Mouse (Mus musculus) heart, postnatal 14 days (tissue): ENCODE measurements around the gene Exosc8. TPM values are rescaled to one million over a fixed set of nuclear protein-coding genes. Genes with fewer than 3 reads are reported as not detected.
"Not testable (repeated sequence)": the region's sequence is repeated elsewhere in the genome, so short reads cannot be mapped to it uniquely, and the experiment has no call there.

Source experiments
- DNase-seq, 2 experiments: peaks; one replicate each; pipeline ENCODE4 v3.0.0; 2021 to 2022
- intact Hi-C: fragments of 180-260 bp; cut with DNase I; formaldehyde crosslinking; loops from one replicate; pipeline ENCODE4 v1.15.1; 2025
- total RNA-seq, 2 experiments: library from RNA; stranded (reverse); gene quantifications; 2 replicates each; pipeline ENCODE4 v1.2.3; 2021

Gene Exosc8
- total RNA-seq, 2 experiments from 2014 or later: 17.3 to 22.3 TPM

DNA sequence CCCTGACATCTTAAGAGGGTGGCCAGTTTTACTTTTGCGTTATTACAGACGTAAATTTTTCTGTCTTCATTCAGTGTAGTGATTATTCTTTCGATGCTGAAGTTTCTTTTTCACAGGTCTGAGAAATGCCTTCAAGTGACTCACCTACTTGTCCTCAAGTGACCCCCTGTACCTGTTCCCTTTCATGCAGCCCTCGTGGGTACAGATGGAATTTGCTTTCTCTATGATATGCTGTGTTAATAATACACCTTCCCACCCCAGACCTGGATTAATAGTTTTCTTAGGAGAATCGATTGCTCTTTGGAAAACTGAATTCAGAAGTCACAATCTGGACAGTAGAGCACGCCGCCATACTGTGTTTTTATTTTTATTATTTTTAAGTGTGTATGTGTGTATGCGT lies 2.1 kb upstream of the Exosc8 start:
- intact Hi-C loops: loop anchor here (5.0 kb wide), 2 partner anchors 70 to 325 kb away; partner anchors contain the start of gene Rfxap

DNA sequence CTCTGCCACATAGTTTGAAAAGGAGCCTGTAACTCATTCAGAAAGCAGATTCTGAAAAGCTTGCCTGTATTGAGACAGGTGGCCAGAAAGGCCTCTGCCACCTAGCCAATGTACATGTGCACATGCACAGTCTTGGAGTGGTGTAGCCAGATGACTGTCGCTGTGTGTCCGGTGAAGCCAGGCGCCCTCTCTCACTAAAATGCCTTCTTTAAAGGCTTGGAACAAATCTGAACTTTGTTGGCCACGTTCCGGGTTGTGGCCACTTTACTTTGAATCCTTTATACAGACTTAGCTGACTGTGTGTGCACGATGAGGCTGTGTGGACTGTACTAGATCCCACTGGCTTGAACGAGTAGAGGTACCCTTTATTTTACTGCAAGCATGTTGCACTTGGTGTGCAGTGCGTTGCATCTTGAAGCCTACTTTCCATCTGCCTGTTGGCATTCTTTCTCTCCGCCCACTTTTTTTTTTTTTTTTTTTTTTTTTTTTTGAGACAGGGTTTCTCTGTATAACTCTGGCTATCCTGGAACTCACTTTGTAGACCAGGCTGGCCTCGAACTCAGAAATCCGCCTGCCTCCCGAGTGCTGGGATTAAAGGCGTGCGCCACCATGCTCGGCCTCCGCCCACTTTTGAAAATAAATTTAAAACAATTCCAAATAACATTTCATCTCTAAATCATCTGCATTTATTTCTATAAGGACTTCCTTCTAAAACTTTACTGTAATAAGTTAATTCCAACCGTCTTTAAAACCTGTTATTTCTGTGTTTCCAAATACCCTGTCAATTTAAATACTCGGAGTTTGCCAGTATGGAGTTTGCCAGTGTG lies 1.1 kb upstream of the Exosc8 start:
- peak; percentile 7 to 17 for DNase-seq
- intact Hi-C loops: loop anchor here (5.0 kb wide), 2 partner anchors 71 to 326 kb away; partner anchors contain the start of gene Rfxap

More for the DNA sequence above, 2.1 kb upstream of the Exosc8 start:
- no peak for DNase-seq

DNA sequence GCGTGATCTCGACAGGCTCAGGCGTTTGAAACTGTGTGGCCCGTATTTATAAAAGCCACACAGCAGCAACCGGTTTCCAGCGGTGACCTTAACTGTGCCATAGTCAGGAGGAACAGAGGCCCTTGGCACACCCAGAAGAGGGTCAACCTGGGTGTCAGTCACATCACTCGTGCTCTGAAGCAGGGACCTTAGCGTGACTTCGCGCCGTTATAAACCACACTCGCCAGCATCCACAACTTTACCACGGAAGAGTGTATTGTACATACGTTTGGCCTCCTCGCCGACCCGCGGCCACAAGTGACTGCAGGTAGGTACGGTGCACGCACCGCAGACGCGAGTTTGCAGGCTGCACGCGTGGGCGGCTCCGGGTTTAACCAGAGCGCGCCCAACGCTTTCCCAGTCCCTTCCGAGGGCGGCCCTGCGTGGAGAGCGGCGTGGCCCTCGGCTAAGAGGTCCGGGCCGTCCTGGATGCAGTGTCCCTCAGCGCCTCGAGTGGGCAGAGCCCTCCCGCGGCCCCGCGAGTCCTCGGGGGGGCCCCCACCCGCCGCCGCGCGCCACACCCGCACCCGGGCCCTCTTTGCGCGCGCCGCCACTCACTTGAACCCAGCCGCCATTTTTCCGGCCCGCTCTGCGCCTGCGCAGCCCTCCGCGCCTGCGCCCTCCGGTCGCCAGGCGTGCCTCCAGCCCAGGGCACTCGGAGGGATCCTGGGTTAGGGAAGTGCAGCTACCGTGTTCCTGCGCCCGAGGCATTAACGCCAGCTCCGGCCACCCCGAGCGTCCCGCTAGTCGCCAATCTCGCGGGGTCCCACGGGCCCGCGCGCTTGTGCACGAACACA lies 564 bp downstream of the Exosc8 start:
- peak; percentile 94 to 95 for DNase-seq
- intact Hi-C loops: loop anchor here (2.0 to 5.0 kb wide), 3 partner anchors 42 to 328 kb away; partner anchors contain the start of genes Rfxap and Supt20

DNA sequence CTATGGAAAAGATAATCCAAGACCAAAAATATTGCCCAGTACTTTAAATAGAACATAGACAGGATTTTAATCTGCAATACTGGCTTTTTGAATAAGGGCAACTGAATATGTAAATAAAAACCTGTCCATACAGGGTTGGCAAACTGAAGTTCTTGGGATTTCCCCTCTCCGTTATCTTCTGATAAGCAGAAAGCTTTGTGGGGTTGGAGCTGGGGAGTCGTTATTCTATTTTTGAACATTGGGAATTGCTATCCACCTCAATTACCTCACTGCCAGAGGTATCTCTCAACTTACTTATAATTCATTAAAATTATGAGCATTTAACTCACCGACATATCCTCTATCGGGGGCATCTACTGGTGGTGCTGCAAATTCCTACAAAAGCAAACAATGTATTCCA lies 2.8 kb downstream of the Exosc8 start:
- intact Hi-C loops: no loop called here
- DNase-seq: no peak

DNA sequence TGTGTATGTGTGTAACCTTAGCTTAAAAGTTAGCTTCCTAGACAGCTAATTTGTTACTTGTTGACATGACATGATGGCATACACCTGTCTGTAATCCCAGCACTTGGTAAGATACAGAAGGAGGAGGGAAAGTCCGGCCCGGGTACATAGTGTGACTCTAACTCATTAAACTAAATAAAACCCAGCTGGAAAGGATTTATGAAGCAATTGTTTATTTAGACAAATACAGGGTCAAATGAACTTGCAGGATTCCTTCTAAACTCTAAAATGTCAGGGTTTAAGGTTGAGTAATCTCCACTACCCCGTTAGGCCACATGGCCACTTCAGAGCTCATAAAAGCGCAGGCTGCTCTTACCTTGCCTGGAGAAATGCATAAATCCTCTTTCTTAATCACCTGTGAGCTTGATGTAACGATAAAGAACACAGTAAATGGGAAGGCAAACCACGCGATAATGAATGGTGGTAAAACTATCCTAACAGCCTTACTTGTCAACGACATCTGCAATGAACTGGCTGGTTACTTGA lies 3.5 kb downstream of the Exosc8 start:
- intact Hi-C loops: no loop called here
- no peak for DNase-seq

DNA sequence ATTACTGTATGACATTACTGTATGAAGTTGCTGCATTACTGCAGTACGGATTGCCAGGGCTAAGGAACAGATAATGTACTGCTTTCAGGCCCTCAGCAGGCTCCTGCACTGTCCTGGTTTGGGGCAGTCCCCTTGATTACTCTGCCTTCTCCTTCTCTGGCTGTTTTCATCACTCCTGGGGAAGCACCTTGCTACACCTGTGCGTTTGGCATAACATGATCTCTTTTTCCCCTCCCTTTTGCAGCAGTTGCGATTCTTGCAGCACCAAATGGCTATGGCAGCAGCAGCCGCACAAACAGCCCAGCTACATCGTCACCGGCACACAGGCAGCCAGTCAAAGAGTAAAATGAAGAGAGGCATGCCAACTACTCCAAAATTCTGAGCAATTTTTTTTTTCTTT lies 7.1 kb downstream of the Exosc8 start:
- DNase-seq: no peak
- intact Hi-C loops: no loop called here

DNA sequence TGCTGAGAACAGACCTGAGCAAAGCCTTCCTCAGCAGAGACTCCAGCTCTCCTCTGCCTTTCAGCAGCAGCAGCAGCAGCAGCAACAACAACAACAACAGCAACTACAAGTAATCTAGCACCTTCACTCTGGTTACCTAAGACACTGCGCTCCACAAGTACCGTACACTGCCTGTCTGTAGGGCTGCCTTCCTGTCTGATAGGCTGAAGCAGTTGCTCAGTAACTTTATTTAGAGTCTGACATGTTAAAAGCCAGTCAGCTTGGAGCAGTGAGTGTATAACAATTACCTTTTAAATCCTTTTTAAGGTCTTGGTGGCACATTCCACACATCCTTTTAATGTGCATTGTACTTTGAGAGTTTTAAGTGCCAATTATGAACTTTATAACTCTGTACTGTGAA lies 7.6 kb downstream of the Exosc8 start:
- intact Hi-C loops: no loop called here
- no peak for DNase-seq

DNA sequence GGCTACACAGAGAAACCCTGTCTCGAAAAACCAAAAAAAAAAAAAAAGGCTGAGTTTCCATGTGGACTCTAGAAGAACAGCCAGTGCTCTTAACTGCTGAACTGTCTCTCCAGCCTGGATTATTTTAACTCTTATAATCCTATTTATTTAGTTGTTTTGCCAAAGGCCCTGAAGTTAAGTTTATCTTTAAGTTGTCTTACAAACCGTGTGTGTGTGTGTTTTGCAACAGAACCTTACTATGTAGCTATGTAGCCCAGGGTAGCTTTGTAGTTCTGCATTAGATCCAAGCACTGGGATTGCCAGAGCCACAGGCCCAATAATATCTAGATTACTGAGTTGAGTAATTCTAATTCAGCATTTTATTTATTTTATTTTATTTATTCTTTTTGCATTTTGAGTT lies 9.8 kb downstream of the Exosc8 start:
- no peak for DNase-seq
- intact Hi-C loops: no loop called here

DNA sequence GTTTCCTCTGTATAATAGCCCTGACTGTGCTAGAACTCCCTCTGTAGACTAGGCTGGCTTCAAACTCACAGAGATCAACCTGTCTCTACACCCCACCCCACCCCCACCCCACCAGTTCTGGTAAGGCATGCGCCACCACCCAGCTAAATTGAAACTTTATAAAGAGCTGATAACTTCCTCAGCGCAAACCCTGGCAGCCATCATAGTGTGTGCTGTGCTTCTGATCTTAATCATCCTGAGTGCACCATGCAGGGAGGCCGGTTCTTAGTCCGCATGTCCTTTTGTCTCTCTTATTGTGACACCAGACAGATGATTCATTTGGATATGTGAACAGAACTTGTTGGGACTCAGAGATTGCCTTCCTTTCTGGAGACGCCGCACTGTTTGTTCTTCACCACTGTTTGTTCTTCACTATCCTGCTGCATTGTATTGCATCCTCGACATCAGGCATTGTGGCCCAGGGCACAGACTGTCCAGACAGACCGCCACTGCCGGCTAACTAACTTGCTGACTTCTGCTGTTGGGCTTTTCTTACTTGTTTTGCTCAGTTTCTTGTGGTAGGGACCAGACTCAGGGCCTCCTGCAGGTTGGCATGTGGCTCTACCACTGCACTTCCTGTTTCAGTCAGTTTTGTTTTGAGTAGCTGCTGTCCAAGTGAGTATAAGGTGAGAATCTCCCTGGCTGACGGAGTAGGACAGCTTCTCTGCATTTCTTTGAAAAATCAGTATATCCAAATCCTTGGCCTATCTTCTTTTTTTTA lies 11.3 kb downstream of the Exosc8 start:
- DNase-seq: no peak
- intact Hi-C loops: no loop called here

DNA sequence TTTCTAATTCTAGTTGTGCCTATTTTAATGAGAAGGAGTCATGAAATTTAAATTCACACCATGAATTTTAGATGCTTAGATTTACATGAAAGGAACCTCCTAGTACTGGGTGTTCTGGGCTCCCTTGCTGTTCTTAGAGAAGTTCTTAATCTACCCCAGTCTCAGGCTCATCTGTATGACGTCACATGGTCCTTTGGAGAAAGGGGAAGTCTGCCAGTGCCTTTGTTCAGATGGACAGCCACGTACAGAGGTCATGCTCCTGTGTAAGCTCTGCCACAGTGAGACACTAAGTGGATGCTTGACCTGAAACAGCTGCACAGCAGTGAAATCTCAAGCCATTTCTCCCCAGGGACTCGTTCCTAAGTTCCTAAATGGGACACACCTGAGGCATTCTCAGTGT lies 16.2 kb downstream of the Exosc8 start:
- intact Hi-C loops: no loop called here
- no peak for DNase-seq

DNA sequence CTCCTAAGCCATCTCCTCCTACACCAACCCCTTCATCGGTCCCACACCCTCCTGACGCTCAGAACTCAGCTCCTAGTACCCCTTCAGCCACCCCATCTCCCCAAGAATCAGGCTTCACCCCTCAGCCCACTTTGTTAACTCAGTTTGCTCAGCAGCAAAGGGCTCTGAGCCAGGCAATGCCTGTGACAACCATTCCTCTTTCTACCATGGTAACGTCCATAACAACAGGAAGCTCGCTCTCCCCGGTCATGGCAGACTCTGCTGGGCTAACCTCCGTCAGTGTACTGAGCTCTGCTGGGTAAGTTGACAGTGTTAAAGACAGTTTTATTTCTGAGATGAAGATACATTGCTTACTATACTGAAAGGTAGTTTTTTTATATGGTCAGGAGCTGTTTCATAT lies 17.8 kb downstream of the Exosc8 start:
- no peak for DNase-seq
- intact Hi-C loops: no loop called here

DNA sequence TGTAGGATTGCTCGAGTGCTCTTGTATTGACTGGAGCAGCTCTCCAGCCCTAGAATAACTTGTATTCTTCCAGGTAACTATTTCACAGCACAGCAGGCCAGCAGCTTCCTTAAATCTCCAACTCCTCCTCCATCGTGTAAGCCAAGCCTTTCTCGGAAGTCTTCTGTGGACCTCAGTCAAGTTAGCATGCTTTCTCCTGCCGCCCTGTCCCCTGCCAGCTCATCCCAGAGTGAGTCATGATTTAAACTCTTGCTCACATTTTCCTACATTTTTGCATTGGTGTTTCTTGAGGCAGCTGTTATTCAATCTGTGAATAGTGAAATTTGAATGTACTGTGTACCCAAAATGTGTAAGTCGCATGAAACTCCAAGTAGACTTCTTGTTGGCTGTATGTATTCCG lies 19.7 kb downstream of the Exosc8 start:
- intact Hi-C loops: no loop called here

DNA sequence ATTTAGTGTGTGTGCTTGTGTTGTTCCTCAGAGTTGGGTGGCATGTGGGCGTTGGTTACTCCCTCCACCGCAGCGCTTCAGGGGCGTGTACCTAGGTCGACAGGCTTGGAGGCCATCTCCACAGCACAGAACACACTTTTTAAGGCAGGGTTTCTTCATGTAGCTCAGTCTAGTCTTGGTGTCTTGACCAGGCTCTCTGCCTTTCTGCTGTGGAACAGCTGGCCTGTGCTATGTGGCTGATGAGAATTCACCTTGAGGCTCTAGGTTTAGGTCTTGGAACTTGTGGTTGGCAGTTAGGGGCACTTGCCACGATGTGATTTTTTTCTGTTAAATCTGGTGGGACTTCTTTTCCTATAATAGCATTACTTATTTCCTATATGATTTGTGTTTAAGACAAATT lies 20.9 kb downstream of the Exosc8 start, which contains the start of gene Gm21958:
Gene Gm21958, minus strand, starts transcription at position 101 of the 400 bp plus-strand sequence.
- no peak for DNase-seq
- intact Hi-C loops: no loop called here

More for the DNA sequence above, 19.7 kb downstream of the Exosc8 start:
- no peak for DNase-seq

DNA sequence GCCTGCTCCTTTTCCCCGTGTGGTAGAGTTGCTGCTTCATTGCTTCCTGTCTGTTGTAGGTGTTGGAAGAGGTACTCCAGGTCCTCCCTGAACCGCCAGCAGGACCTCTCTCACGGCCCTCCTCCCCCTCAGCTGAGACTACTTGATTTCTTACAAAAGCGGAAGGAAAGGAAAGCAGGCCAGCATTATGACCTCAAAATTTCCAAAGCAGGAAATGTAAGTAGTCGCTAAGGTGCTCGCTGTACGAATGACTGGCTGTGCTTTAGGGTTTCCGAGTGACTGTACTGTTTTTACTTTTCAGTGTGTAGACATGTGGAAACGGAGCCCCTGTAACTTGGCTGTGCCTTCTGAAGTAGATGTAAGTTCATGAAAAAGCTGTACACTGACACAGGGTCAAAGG lies 26.2 kb downstream of the Exosc8 start:
- intact Hi-C loops: no loop called here
- DNase-seq: no peak

DNA sequence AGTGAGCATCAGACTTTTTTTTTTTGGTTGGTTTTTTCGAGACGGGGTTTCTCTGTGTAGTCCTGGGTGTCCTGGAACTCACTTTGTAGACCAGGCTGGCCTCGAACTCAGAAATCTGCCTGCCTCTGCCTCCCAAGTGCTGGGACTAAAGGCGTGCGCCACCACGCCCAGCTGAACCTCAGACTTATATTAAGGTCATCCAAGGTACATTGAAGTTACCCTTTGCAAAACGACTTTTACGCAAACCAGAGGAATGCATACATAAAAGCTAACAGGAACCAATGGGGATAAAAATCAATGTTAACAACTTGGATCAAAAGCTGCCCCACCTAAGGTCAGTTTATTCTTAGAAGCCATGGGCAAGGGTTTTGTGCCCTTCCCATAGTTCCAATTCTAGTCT lies 31.1 kb downstream of the Exosc8 start:
- intact Hi-C loops: not testable (repeated sequence)

DNA sequence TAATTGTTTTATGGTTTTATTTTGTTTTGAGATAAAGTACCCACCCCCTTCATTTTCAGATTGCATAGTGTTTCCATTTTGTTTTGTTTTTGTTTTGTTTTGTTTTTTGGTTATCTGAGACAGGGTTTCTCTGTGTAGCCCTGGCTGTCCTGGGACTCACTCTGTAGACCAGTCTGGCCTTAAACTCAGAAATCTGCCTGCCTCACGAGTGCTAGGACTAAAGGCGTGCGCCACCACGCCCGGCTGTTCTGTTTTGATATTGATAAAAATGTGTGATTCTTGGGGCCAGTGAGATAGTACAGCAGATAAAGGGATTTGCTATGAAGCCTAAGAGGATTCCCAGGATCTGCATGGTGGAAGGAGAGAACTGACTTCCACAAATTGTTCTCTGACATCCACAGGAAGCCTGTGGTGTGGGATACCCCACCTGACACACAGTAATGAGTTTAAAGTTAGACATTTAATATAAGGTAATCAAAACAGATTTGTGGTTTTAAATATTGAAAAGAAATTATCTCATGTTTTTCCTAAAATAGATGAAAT lies 35.4 kb downstream of the Exosc8 start:
- intact Hi-C loops: loop anchor here (10.0 kb wide), 1 partner anchor 835 kb away; the partner anchor contains the start of gene Ufm1
- DNase-seq: no peak

More for the DNA sequence above, 31.1 kb downstream of the Exosc8 start:
- DNase-seq: not testable (repeated sequence)

DNA sequence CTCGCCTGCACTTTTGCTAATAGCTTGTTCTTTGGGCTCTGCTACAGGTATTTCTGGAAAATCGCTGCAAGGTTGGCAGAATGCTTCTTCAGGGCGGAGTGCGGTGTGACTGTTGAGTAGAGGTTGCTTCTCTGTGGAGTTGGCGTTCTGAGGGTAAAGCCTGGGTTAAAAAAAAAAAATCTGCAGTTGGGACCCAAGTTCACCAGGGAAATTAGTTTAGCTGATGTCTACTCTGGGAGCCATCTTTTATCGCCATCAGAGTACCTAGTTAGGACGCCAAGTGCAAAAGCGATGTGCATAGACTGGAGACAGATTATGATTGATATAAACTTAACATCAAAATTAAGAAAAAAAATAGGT lies 42.2 kb downstream of the Exosc8 start:
- no peak for DNase-seq
- intact Hi-C loops: loop anchor here (2.0 to 10.0 kb wide), 2 partner anchors 42 to 828 kb away; partner anchors contain the start of genes Alg5, Exosc8 and Ufm1

DNA sequence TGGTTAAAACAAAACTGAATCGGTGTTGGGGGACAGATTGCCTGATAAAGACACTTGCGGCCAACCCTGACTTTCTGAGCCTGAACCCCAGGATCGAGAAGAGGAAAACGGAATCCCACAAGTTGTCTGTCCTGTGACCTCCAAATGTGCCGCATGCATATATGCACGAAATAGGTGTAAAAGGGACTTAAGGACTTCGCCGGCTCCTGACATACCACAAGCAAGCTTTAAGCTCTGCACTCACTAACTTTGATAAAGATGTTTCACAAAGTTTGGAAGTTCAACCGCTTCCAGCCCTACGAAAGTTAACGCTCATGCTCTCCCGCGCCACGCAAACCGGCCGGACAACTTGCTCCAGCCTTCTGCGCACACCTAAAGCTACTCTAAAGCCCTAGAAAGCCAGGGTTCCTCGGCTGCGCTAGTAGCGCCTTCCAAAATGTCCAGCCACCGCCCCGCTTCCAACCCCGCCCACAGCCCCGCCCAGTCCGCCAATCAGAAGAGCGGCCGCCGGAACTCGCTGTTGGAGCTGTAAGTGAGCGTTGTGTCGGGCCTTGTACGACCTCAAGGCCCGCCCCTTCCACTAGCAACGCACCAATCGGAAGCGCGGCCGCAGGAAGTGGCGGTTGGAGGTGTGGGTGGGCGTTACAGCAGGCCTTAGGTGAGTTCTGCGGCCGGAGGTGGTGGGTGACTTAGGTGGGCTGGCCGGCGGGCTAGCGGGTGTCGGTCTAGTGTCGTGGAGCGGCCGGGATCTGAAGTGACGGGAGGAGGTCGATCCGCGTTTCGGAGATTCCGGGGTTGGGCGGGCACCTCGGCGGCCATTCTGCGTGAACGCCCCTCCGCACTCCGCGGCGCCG lies 42.8 kb downstream of the Exosc8 start, which contains the start of gene Supt20:
Gene Supt20, plus strand, starts transcription at position 606 of the 854 bp plus-strand sequence.
- intact Hi-C loops: loop anchor here (2.0 to 10.0 kb wide), 2 partner anchors 42 to 828 kb away; partner anchors contain the start of genes Alg5, Exosc8 and Ufm1
- peak; percentile 92 to 93 for DNase-seq

DNA sequence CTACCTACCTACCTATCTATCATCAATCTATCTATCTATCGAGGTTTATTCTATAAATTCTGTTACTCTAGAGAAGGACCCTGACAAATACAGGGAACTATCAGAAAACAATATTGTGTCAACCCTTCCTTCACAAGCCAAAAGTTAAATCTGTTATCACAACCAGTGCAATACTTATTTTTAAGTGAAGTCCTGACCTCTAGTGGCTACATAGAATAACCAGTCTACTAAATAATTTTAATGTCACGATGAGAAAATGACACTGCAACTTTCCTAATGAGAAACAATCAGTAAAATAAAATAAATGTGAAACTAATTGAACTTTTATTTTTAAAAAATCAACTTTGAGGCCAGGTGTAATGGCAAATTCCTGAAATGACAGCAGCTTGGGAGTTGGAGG lies 46.1 kb downstream of the Exosc8 start:
- no peak for DNase-seq
- intact Hi-C loops: loop anchor here (2.0 to 10.0 kb wide), 2 partner anchors 336 to 954 kb away; no protein-coding TSS in a partner anchor
